Mouse (Mus musculus): ENCODE data around the gene Dvl1.

DNA sequence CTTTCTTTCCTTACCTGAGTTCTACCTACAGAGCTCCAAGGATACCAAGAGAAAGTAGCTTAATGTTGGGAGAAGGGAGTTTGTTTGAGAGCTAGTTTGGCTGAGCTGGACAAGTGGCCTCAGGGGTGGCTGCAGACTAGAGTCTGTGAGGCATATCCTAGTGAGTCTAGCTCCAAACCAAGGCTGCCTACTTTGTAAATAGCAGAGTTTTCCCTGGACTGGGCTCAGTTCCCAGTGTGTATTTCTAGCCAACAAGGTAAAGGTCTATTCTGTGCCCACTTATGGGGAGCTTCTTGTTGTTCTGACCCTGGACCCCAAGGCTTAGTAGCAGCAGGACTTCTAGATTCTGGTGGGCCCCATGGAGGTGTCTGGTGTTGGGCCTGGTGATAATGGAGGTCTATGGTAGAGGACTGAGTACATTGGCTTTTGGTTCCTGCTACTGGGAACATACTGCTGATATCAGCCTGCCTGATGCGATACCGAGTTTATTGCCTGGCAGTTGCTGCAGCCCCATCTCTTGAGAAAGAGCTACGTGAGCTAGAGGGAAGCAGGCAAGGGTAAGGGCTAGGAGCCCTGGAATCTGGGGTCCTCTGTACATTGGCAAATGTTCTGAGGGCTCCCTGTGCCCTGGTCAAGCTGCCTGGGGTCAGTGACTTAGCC, 2.7 kb downstream of the Dvl1 start:
- TF ChIP-seq CTCF (IDR thresholded peaks at IDR 0.05; ENCODE audit: control insufficient read depth, insufficient read depth, insufficient replicate concordance, low read depth, low read length) (no peak), POLR2A (IDR thresholded peaks at IDR 0.05; ENCODE audit: control insufficient read depth, low read depth, low read length) (no peak)

Data from testis, adult 2 months (tissue).